Mouse (Mus musculus) heart, adult 2 months (tissue): ENCODE data around the gene Extl2.

Source experiments
- EP300 ChIP-seq: fragments of 200-500 bp; IDR thresholded peaks from 2 replicates; pipeline ENCODE4 v1.6.1; 2011; ENCODE audit warnings: low read depth, low read length, control low read depth; ENCODE audit not compliant: insufficient read depth
- POLR2A ChIP-seq: fragments of 200-500 bp; IDR thresholded peaks from 2 replicates; pipeline ENCODE4 v1.6.1; 2011; ENCODE audit warnings: mild to moderate bottlenecking, low read depth, low read length, control low read depth; ENCODE audit not compliant: insufficient read depth

DNA sequence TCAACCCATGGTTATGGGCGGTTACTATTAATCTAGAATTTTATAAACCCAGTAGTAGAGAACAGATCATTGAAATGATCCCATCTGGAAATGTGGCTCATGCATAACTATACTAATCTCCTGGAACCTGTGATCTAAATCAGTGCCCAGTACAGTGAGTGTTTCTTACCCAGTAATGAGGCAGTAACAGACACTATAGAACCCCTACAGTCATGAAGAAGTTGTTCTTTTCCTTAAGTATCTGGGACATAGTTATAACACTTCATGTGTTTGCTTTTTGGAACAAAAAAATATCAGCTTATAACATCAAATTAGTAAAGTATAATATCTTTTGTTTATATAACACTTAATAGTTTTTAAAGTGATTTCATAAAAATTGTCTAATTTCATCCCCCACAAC lies 43.7 kb upstream of the Extl2 start:
- TF ChIP-seq EP300 (no peak), POLR2A (no peak)
